Mouse (Mus musculus): ENCODE results near the gene Wfdc9. TPM values are rescaled to one million over a fixed set of nuclear protein-coding genes. Genes with fewer than 3 reads are reported as not detected.

Wfdc9 gene
- polyA plus RNA-seq, 1 experiment from 2014 or later: not detected

- 19% methylated on average over 19 of the region's 19 CpGs for WGBS
- no peaks in the 10 kb centered on the region for H3K4me1 ChIP-seq (ENCODE audit: control insufficient read depth, insufficient read depth, low read length)
- peak; percentile 68; the same call in 1 of the 2 replicates for ATAC-seq (ENCODE audit: low read depth)
- H3K27me3 ChIP-seq (replicated peaks; ENCODE audit: control insufficient read depth, insufficient read depth, low read length): no peaks in the 10 kb centered on the region
- no peaks in the 10 kb centered on the region for H3K9me3 ChIP-seq (ENCODE audit: control insufficient read depth, low read length)
- peak overlapping the region; percentile 28 for H3K4me3 ChIP-seq (ENCODE audit: low read depth, low read length)
- H3K4me2 ChIP-seq (ENCODE audit: low read depth, low read length): peak overlapping the region; percentile 47
- no peak overlapping the region for H3K27ac ChIP-seq (replicated peaks; ENCODE audit: low read depth, low read length)
- H3K36me3 ChIP-seq (ENCODE audit: control insufficient read depth, insufficient read depth, low read length): no peaks in the 10 kb centered on the region
- DNase-seq (ENCODE audit: low spot score): peak; percentile 84
- H3K9ac ChIP-seq (ENCODE audit: low read depth, low read length): no peak overlapping the region
These were observed 22.7 kb upstream of the Wfdc9 start for GRCm38 (mm10) chr2:164678848-164679625.

GRCm38 (mm10) chr2:164676916-164677685 is 20.7 kb upstream of the Wfdc9 start:
- Histone ChIP-seq H3K9ac (ENCODE audit: low read depth, low read length) (no peak overlapping the region), H3K4me1 (ENCODE audit: control insufficient read depth, insufficient read depth, low read length) (no peaks in the 10 kb centered on the region), H3K36me3 (ENCODE audit: control insufficient read depth, insufficient read depth, low read length) (no peaks in the 10 kb centered on the region), H3K9me3 (ENCODE audit: control insufficient read depth, low read length) (no peaks in the 10 kb centered on the region), H3K4me3 (ENCODE audit: low read depth, low read length) (no peak overlapping the region), H3K27ac (replicated peaks; ENCODE audit: low read depth, low read length) (no peak overlapping the region), H3K4me2 (ENCODE audit: low read depth, low read length) (no peak overlapping the region), H3K27me3 (replicated peaks; ENCODE audit: control insufficient read depth, insufficient read depth, low read length) (no peaks in the 10 kb centered on the region)
- 77% methylated on average over 16 of the region's 16 CpGs for WGBS
- ATAC-seq (ENCODE audit: low read depth): no peak
- DNase-seq (ENCODE audit: low spot score): no peak

GRCm38 (mm10) chr2:164676103-164676502 is 19.7 kb upstream of the Wfdc9 start:
- DNase-seq (ENCODE audit: low spot score) (no peak), ATAC-seq (ENCODE audit: low read depth) (no peak)
- Histone ChIP-seq H3K36me3 (ENCODE audit: control insufficient read depth, insufficient read depth, low read length) (no peaks in the 10 kb centered on the region), H3K27me3 (replicated peaks; ENCODE audit: control insufficient read depth, insufficient read depth, low read length) (no peaks in the 10 kb centered on the region), H3K4me2 (ENCODE audit: low read depth, low read length) (no peak overlapping the region), H3K4me1 (ENCODE audit: control insufficient read depth, insufficient read depth, low read length) (no peaks in the 10 kb centered on the region), H3K9ac (ENCODE audit: low read depth, low read length) (no peak overlapping the region), H3K27ac (replicated peaks; ENCODE audit: low read depth, low read length) (no peak overlapping the region), H3K4me3 (ENCODE audit: low read depth, low read length) (no peak overlapping the region), H3K9me3 (ENCODE audit: control insufficient read depth, low read length) (no peaks in the 10 kb centered on the region)
- 80% methylated on average over 7 of the region's 7 CpGs for WGBS

- H3K27ac ChIP-seq (replicated peaks; ENCODE audit: low read depth, low read length): no peak within 1 kb of the TSS
- DNase-seq (ENCODE audit: low spot score) (no peak), ATAC-seq (ENCODE audit: low read depth) (no peak)
- H3K4me2 ChIP-seq (ENCODE audit: low read depth, low read length): no peak within 1 kb of the TSS
- H3K9me3 ChIP-seq (ENCODE audit: control insufficient read depth, low read length): no peaks in the 10 kb centered on the region
- no peaks in the 10 kb centered on the region for H3K4me1 ChIP-seq (ENCODE audit: control insufficient read depth, insufficient read depth, low read length)
- H3K9ac ChIP-seq (ENCODE audit: low read depth, low read length): no peak within 1 kb of the TSS
- H3K4me3 ChIP-seq (ENCODE audit: low read depth, low read length): no peak within 1 kb of the TSS
- WGBS: 80% methylated on average over 7 of the region's 7 CpGs
- no peaks in the 10 kb centered on the region for H3K36me3 ChIP-seq (ENCODE audit: control insufficient read depth, insufficient read depth, low read length)
- no peaks in the 10 kb centered on the region for H3K27me3 ChIP-seq (replicated peaks; ENCODE audit: control insufficient read depth, insufficient read depth, low read length)
These were observed 17.6 kb upstream of the Wfdc9 start, which contains the start of gene Wfdc11 for GRCm38 (mm10) chr2:164673987-164674386. Gene Wfdc11, minus strand, starts transcription at chr2:164674087.

GRCm38 (mm10) chr2:164670938-164671337 is 14.6 kb upstream of the Wfdc9 start:
- Histone ChIP-seq H3K9me3 (ENCODE audit: control insufficient read depth, low read length) (no peaks in the 10 kb centered on the region), H3K4me3 (ENCODE audit: low read depth, low read length) (no peak overlapping the region), H3K4me2 (ENCODE audit: low read depth, low read length) (no peak overlapping the region), H3K27me3 (replicated peaks; ENCODE audit: control insufficient read depth, insufficient read depth, low read length) (no peaks in the 10 kb centered on the region), H3K27ac (replicated peaks; ENCODE audit: low read depth, low read length) (no peak overlapping the region), H3K4me1 (ENCODE audit: control insufficient read depth, insufficient read depth, low read length) (no peaks in the 10 kb centered on the region), H3K36me3 (ENCODE audit: control insufficient read depth, insufficient read depth, low read length) (no peaks in the 10 kb centered on the region), H3K9ac (ENCODE audit: low read depth, low read length) (no peak overlapping the region)
- ATAC-seq (ENCODE audit: low read depth) (no peak), DNase-seq (ENCODE audit: low spot score) (no peak)
- 14% methylated on average over 1 of the region's 1 CpGs for WGBS

- H3K4me1 ChIP-seq (ENCODE audit: control insufficient read depth, insufficient read depth, low read length): no peaks in the 10 kb centered on the region
- no peaks in the 10 kb centered on the region for H3K27me3 ChIP-seq (replicated peaks; ENCODE audit: control insufficient read depth, insufficient read depth, low read length)
- H3K4me3 ChIP-seq (ENCODE audit: low read depth, low read length): no peak overlapping the region
- H3K4me2 ChIP-seq (ENCODE audit: low read depth, low read length): no peak overlapping the region
- no peak for ATAC-seq (ENCODE audit: low read depth)
- H3K36me3 ChIP-seq (ENCODE audit: control insufficient read depth, insufficient read depth, low read length): no peaks in the 10 kb centered on the region
- no peaks in the 10 kb centered on the region for H3K9me3 ChIP-seq (ENCODE audit: control insufficient read depth, low read length)
- 85% methylated on average over 5 of the region's 5 CpGs for WGBS
- no peak overlapping the region for H3K9ac ChIP-seq (ENCODE audit: low read depth, low read length)
- no peak for DNase-seq (ENCODE audit: low spot score)
- H3K27ac ChIP-seq (replicated peaks; ENCODE audit: low read depth, low read length): no peak overlapping the region
These were observed 13.9 kb upstream of the Wfdc9 start for GRCm38 (mm10) chr2:164670261-164670660.

- Histone ChIP-seq H3K27ac (replicated peaks; ENCODE audit: low read depth, low read length) (no peak overlapping the region), H3K4me1 (ENCODE audit: control insufficient read depth, insufficient read depth, low read length) (no peaks in the 10 kb centered on the region), H3K27me3 (replicated peaks; ENCODE audit: control insufficient read depth, insufficient read depth, low read length) (no peaks in the 10 kb centered on the region), H3K4me2 (ENCODE audit: low read depth, low read length) (no peak overlapping the region), H3K9me3 (ENCODE audit: control insufficient read depth, low read length) (no peaks in the 10 kb centered on the region), H3K4me3 (ENCODE audit: low read depth, low read length) (no peak overlapping the region), H3K9ac (ENCODE audit: low read depth, low read length) (no peak overlapping the region), H3K36me3 (ENCODE audit: control insufficient read depth, insufficient read depth, low read length) (no peaks in the 10 kb centered on the region)
- no peak for DNase-seq (ENCODE audit: low spot score)
- 86% methylated on average over 7 of the region's 7 CpGs for WGBS
- ATAC-seq (ENCODE audit: low read depth): no peak
These were observed 8.5 kb upstream of the Wfdc9 start for GRCm38 (mm10) chr2:164664851-164665250.

- no peak within 1 kb of the TSS for H3K4me2 ChIP-seq (ENCODE audit: low read depth, low read length)
- no peak within 1 kb of the TSS for H3K9ac ChIP-seq (ENCODE audit: low read depth, low read length)
- no peak within 1 kb of the TSS for H3K4me3 ChIP-seq (ENCODE audit: low read depth, low read length)
- H3K36me3 ChIP-seq (ENCODE audit: control insufficient read depth, insufficient read depth, low read length): no peaks in the 10 kb centered on the region
- H3K27me3 ChIP-seq (replicated peaks; ENCODE audit: control insufficient read depth, insufficient read depth, low read length): no peaks in the 10 kb centered on the region
- DNase-seq (ENCODE audit: low spot score) (peak; percentile 31), ATAC-seq (ENCODE audit: low read depth) (no peak)
- 26% methylated on average over 11 of the region's 11 CpGs for WGBS
- no peaks in the 10 kb centered on the region for H3K4me1 ChIP-seq (ENCODE audit: control insufficient read depth, insufficient read depth, low read length)
- no peak within 1 kb of the TSS for H3K27ac ChIP-seq (replicated peaks; ENCODE audit: low read depth, low read length)
- H3K9me3 ChIP-seq (ENCODE audit: control insufficient read depth, low read length): no peaks in the 10 kb centered on the region
These were observed 525 bp downstream of the Wfdc9 start, which contains the start of gene Wfdc10 for GRCm38 (mm10) chr2:164655858-164656257. Gene Wfdc10, plus strand, starts transcription at chr2:164656046.

All from embryonic facial prominence, embryonic 14.5 days (tissue).